Mouse (Mus musculus): ENCODE results near the gene Chst15.

GRCm38 (mm10) chr7:132296661-132297443 is 20.2 kb downstream of the Chst15 start:
- TF ChIP-seq POLR2A (IDR thresholded peaks at IDR 0.05; ENCODE audit: low read depth, low read length) (no peak), CTCF (conservative IDR thresholded peaks at IDR 0.05; ENCODE audit: insufficient read depth, insufficient read length, low read depth, low read length) (no peak)

All from kidney, adult 2 months (tissue).